Mouse (Mus musculus) forebrain, embryonic 14.5 days (tissue): ENCODE results near the gene Upp2. TPM values are rescaled to one million over a fixed set of nuclear protein-coding genes. Genes with fewer than 3 reads are reported as not detected.

Experiments used
- ATAC-seq: fragments of 200-750 bp; cut with Nextera tagmentation; 2 replicates; pipeline ENCODE4 v1.8.0; 2017; ENCODE audit warnings: mild to moderate bottlenecking, moderate library complexity
- DNase-seq: peaks from one replicate; pipeline ENCODE4 v3.0.0-alpha.2; 2015; ENCODE audit warnings: low spot score
- H3K27ac ChIP-seq: fragments of 300-500 bp; sonication (generic); 2 replicates; pipeline ENCODE4 v1.5.1; 2014; ENCODE audit warnings: low read depth, mild to moderate bottlenecking, control low read depth, low read length, moderate library complexity
- H3K27me3 ChIP-seq: fragments of 300-500 bp; sonication (generic); replicated peaks from 2 replicates; pipeline ENCODE4 v1.6.1; 2014; ENCODE audit warnings: low read length, control low read depth, mixed read lengths; ENCODE audit not compliant: control insufficient read depth, insufficient read depth
- H3K36me3 ChIP-seq: fragments of 300-500 bp; sonication (generic); 2 replicates; pipeline ENCODE4 v1.6.1; 2014; ENCODE audit warnings: low read length, control low read depth; ENCODE audit not compliant: control insufficient read depth, insufficient read depth
- H3K4me1 ChIP-seq: fragments of 300-500 bp; sonication (generic); 2 replicates; pipeline ENCODE4 v1.6.1; 2014; ENCODE audit warnings: antibody characterized with exemption, low read length, control low read depth; ENCODE audit not compliant: control insufficient read depth, insufficient read depth
- H3K4me2 ChIP-seq: fragments of 300-500 bp; sonication (generic); 2 replicates; pipeline ENCODE4 v1.6.1; 2014; ENCODE audit warnings: mild to moderate bottlenecking, control low read depth, low read length
- H3K4me3 ChIP-seq: fragments of 300-500 bp; sonication (generic); 2 replicates; pipeline ENCODE4 v1.5.1; 2014; ENCODE audit warnings: low read depth, low read length, control low read depth
- H3K9ac ChIP-seq: fragments of 300-500 bp; sonication (generic); 2 replicates; pipeline ENCODE4 v1.6.1; 2014; ENCODE audit warnings: mild to moderate bottlenecking, low read length, control low read depth, moderate library complexity
- H3K9me3 ChIP-seq: fragments of 300-500 bp; sonication (generic); replicated peaks from 2 replicates; pipeline ENCODE4 v1.6.1; 2016; ENCODE audit warnings: low read length, control low read depth, mixed read lengths; ENCODE audit not compliant: control insufficient read depth
- WGBS: fragments of 180-500 bp; shearing (Covaris S2); extraction: QIAGEN DNeasy Blood & Tissue Kit; methylation state at CpG from one replicate; pipeline ENCODE4 v1.1.7; 2014; 5-methylcytosine and 5-hydroxymethylcytosine counted together
- polyA plus RNA-seq: library from polyadenylated mRNA; unstranded; fragments of >200 nt; fragmentation: Nextera tagmentation; extraction: Ambion mirVana; gene quantifications from 2 replicates; pipeline ENCODE4 v1.2.1, GENCODE M21; 2014

The Upp2 gene
- polyA plus RNA-seq, 1 experiment from 2014 or later: 13.1 TPM

- Histone ChIP-seq H3K4me1 (no peaks in the 10 kb centered on the region), H3K27ac (no peak overlapping the region), H3K27me3 (no peaks in the 10 kb centered on the region), H3K9ac (no peak overlapping the region), H3K4me3 (no peak overlapping the region), H3K9me3 (no peaks in the 10 kb centered on the region), H3K36me3 (no peaks in the 10 kb centered on the region), H3K4me2 (no peak overlapping the region)
- WGBS: 93% methylated on average over 5 of the region's 5 CpGs
- DNase-seq (no peak), ATAC-seq (no peak)
Measured at GRCm38 (mm10) chr2:58748296-58748695, 181.2 kb downstream of the Upp2 start.

- no peaks in the 10 kb centered on the region for H3K36me3 ChIP-seq
- no peak overlapping the region for H3K4me2 ChIP-seq
- no peak overlapping the region for H3K27ac ChIP-seq
- 32% methylated on average over 2 of the region's 2 CpGs for WGBS
- no peak for ATAC-seq
- no peaks in the 10 kb centered on the region for H3K4me1 ChIP-seq
- H3K9ac ChIP-seq: no peak overlapping the region
- H3K9me3 ChIP-seq: no peaks in the 10 kb centered on the region
- H3K27me3 ChIP-seq: no peaks in the 10 kb centered on the region
- H3K4me3 ChIP-seq: no peak overlapping the region
- DNase-seq: no peak
Measured at GRCm38 (mm10) chr2:58752891-58753290, 185.8 kb downstream of the Upp2 start.

- ATAC-seq: no peak
- Histone ChIP-seq H3K4me3 (no peak overlapping the region), H3K9ac (no peak overlapping the region), H3K36me3 (no peaks in the 10 kb centered on the region), H3K9me3 (no peaks in the 10 kb centered on the region), H3K4me2 (no peak overlapping the region), H3K27me3 (no peaks in the 10 kb centered on the region), H3K4me1 (no peaks in the 10 kb centered on the region), H3K27ac (no peak overlapping the region)
- WGBS: 87% methylated on average over 3 of the region's 3 CpGs
- no peak for DNase-seq
Measured at GRCm38 (mm10) chr2:58754736-58755135, 187.6 kb downstream of the Upp2 start.

GRCm38 (mm10) chr2:58758081-58758480 is 191.0 kb downstream of the Upp2 start:
- DNase-seq: peak; percentile 9
- Histone ChIP-seq H3K4me1 (no peaks in the 10 kb centered on the region), H3K9me3 (no peaks in the 10 kb centered on the region), H3K27ac (no peak overlapping the region), H3K36me3 (no peaks in the 10 kb centered on the region), H3K4me2 (no peak overlapping the region), H3K4me3 (no peak overlapping the region), H3K9ac (no peak overlapping the region), H3K27me3 (no peaks in the 10 kb centered on the region)
- ATAC-seq: no peak
- 36% methylated on average over 2 of the region's 2 CpGs for WGBS

- Histone ChIP-seq H3K36me3 (no peaks in the 10 kb centered on the region), H3K9ac (no peak overlapping the region), H3K4me1 (no peaks in the 10 kb centered on the region), H3K27me3 (no peaks in the 10 kb centered on the region), H3K4me3 (no peak overlapping the region), H3K4me2 (no peak overlapping the region), H3K27ac (no peak overlapping the region), H3K9me3 (no peaks in the 10 kb centered on the region)
- DNase-seq (no peak), ATAC-seq (no peak)
- 64% methylated on average over 5 of the region's 5 CpGs for WGBS
Measured at GRCm38 (mm10) chr2:58759676-58760075, 192.6 kb downstream of the Upp2 start.

- Histone ChIP-seq H3K4me2 (no peak overlapping the region), H3K9me3 (no peaks in the 10 kb centered on the region), H3K36me3 (no peaks in the 10 kb centered on the region), H3K27me3 (no peaks in the 10 kb centered on the region), H3K4me3 (no peak overlapping the region), H3K27ac (no peak overlapping the region), H3K9ac (no peak overlapping the region), H3K4me1 (no peaks in the 10 kb centered on the region)
- DNase-seq (no peak), ATAC-seq (no peak)
- 93% methylated on average over 8 of the region's 8 CpGs for WGBS
Measured at GRCm38 (mm10) chr2:58765141-58765540, 198.0 kb downstream of the Upp2 start.

DNA sequence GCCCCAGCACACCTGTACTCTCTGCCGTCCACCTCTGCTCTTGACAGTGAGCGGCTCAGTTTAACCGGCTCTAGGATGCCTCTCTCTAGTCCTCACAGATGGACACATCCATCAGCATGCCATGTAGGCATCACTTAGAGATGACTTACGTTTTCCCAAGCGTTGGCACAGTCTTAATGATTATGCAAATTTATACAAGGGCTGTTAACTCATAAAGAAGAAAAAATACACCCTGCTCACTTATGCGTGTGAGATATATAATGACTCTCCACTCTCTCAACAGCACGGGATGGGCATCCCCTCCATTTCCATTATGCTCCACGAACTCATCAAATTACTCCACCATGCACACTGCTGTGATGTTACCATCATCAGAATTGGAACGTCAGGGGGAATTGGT is 206.7 kb downstream of the Upp2 start:
- Histone ChIP-seq H3K9me3 (no peaks in the 10 kb centered on the region), H3K4me2 (no peak overlapping the region), H3K4me1 (no peaks in the 10 kb centered on the region), H3K27ac (no peak overlapping the region), H3K36me3 (no peaks in the 10 kb centered on the region), H3K27me3 (no peaks in the 10 kb centered on the region), H3K9ac (no peak overlapping the region), H3K4me3 (no peak overlapping the region)
- ATAC-seq (peak; percentile 82), DNase-seq (peak; percentile 34)
- WGBS: 52% methylated on average over 9 of the region's 9 CpGs

DNA sequence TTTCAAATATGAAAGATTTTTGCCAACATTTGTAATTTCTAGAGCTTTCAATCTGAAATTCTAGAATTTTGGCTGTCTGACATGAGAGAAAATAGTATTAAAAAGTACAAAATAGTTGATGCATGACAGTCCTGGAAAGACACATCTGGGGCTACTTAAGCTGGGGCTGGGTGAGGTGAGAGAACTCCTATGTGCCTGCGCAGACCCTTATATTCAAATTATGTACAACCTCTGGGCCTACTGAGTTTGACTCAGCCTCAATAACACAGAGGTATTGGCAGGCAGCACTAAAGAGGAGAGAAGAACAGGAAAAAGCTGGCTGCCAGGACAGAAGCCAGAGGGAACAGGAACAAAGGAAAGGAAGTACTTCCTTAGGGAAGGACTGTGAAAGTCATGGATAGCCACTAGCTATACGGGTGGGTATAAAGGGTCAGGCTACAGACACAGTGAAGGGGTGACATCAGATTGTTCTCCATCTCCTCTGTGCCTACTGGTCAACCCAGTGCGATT is 211.9 kb downstream of the Upp2 start:
- DNase-seq (no peak), ATAC-seq (no peak)
- Histone ChIP-seq H3K27ac (no peak overlapping the region), H3K4me1 (no peaks in the 10 kb centered on the region), H3K4me3 (no peak overlapping the region), H3K27me3 (no peaks in the 10 kb centered on the region), H3K4me2 (no peak overlapping the region), H3K9me3 (no peaks in the 10 kb centered on the region), H3K9ac (no peak overlapping the region), H3K36me3 (no peaks in the 10 kb centered on the region)
- 89% methylated on average over 3 of the region's 3 CpGs for WGBS

- no peaks in the 10 kb centered on the region for H3K9me3 ChIP-seq
- H3K4me2 ChIP-seq: no peak overlapping the region
- H3K27ac ChIP-seq: no peak overlapping the region
- DNase-seq: peak; percentile 37
- WGBS: 69% methylated on average over 1 of the region's 1 CpGs
- ATAC-seq: no peak
- H3K36me3 ChIP-seq: no peaks in the 10 kb centered on the region
- peaks cover 6% of the 10 kb centered on the region; the same call in 1 of the 2 replicates for H3K4me1 ChIP-seq
- H3K9ac ChIP-seq: no peak overlapping the region
- no peak overlapping the region for H3K4me3 ChIP-seq
- no peaks in the 10 kb centered on the region for H3K27me3 ChIP-seq
Measured at GRCm38 (mm10) chr2:58783526-58783925, 216.4 kb downstream of the Upp2 start.
